Mouse (Mus musculus) heart, embryonic 12.5 days (tissue): ENCODE measurements at regions not wholly inside any gene's neighbourhood (a gene's known extent, or its start where the extent isn't known, plus 50 kb on each side); places are given as distances from the start of the nearest gene placed in this dataset.

Experiments used
- ATAC-seq: fragments of 200-750 bp; cut with Nextera tagmentation; 2 replicates; pipeline ENCODE4 v1.8.0; 2017; ENCODE audit warnings: moderate TSS enrichment, moderate library complexity; ENCODE audit not compliant: insufficient number of reproducible peaks, low FRiP score
- H3K27ac ChIP-seq: fragments of 300-500 bp; sonication (generic); 2 replicates; pipeline ENCODE4 v1.5.1; 2016; ENCODE audit warnings: mild to moderate bottlenecking, moderate library complexity; ENCODE audit not compliant: poor library complexity, severe bottlenecking
- H3K27me3 ChIP-seq: fragments of 300-500 bp; sonication (generic); replicated peaks from 2 replicates; pipeline ENCODE4 v1.6.1; 2016; ENCODE audit warnings: mild to moderate bottlenecking, moderate library complexity
- H3K36me3 ChIP-seq: fragments of 300-500 bp; sonication (generic); 2 replicates; pipeline ENCODE4 v1.6.1; 2016; ENCODE audit warnings: mild to moderate bottlenecking, moderate library complexity
- H3K4me1 ChIP-seq: fragments of 300-500 bp; sonication (generic); replicated peaks from 2 replicates; pipeline ENCODE4 v1.6.1; 2016; ENCODE audit warnings: mild to moderate bottlenecking
- H3K4me2 ChIP-seq: fragments of 300-500 bp; sonication (generic); 2 replicates; pipeline ENCODE4 v1.6.1; 2016; ENCODE audit warnings: mild to moderate bottlenecking, moderate library complexity
- H3K4me3 ChIP-seq: fragments of 300-500 bp; sonication (generic); 2 replicates; pipeline ENCODE4 v1.5.1; 2016; ENCODE audit warnings: mild to moderate bottlenecking
- H3K9ac ChIP-seq: fragments of 300-500 bp; sonication (generic); 2 replicates; pipeline ENCODE4 v1.6.1; 2016; ENCODE audit warnings: mild to moderate bottlenecking, moderate library complexity
- H3K9me3 ChIP-seq: fragments of 300-500 bp; sonication (generic); replicated peaks from 2 replicates; pipeline ENCODE4 v1.6.1; 2016; ENCODE audit warnings: mild to moderate bottlenecking, moderate library complexity
- WGBS: fragments of 180-500 bp; shearing (Covaris S2); methylation state at CpG from one replicate; pipeline ENCODE4 v1.1.7; 2016; 5-methylcytosine and 5-hydroxymethylcytosine counted together

GRCm38 (mm10) chr10:115742634-115743347, 73.8 kb upstream of the Tspan8 start:
- Histone ChIP-seq H3K9ac (no peak overlapping the region), H3K36me3 (no peaks in the 10 kb centered on the region), H3K9me3 (no peaks in the 10 kb centered on the region), H3K27ac (no peak overlapping the region), H3K4me1 (no peaks in the 10 kb centered on the region), H3K4me2 (no peak overlapping the region), H3K4me3 (no peak overlapping the region), H3K27me3 (no peaks in the 10 kb centered on the region)
- 83% methylated on average over 10 of the region's 10 CpGs for WGBS
- no peak for ATAC-seq

- Histone ChIP-seq H3K27me3 (no peaks in the 10 kb centered on the region), H3K4me3 (no peak overlapping the region), H3K4me1 (no peaks in the 10 kb centered on the region), H3K4me2 (no peak overlapping the region), H3K9me3 (peaks cover 3% of the 10 kb centered on the region), H3K27ac (no peak overlapping the region), H3K36me3 (no peaks in the 10 kb centered on the region), H3K9ac (no peak overlapping the region)
- 64% methylated on average over 2 of the region's 2 CpGs for WGBS
- no peak for ATAC-seq
Measured at GRCm38 (mm10) chr10:115749844-115750243, 66.8 kb upstream of the Tspan8 start.

- Histone ChIP-seq H3K4me3 (no peak overlapping the region), H3K36me3 (no peaks in the 10 kb centered on the region), H3K27me3 (no peaks in the 10 kb centered on the region), H3K9ac (no peak overlapping the region), H3K27ac (no peak overlapping the region), H3K9me3 (peaks cover 3% of the 10 kb centered on the region), H3K4me1 (no peaks in the 10 kb centered on the region), H3K4me2 (no peak overlapping the region)
- 75% methylated on average over 5 of the region's 5 CpGs for WGBS
- ATAC-seq, result no peak
Measured at GRCm38 (mm10) chr10:115750250-115750649, 66.4 kb upstream of the Tspan8 start.

- Histone ChIP-seq H3K27ac (no peak overlapping the region), H3K9me3 (no peaks in the 10 kb centered on the region), H3K27me3 (no peaks in the 10 kb centered on the region), H3K4me3 (no peak overlapping the region), H3K9ac (no peak overlapping the region), H3K36me3 (no peaks in the 10 kb centered on the region), H3K4me2 (no peak overlapping the region), H3K4me1 (no peaks in the 10 kb centered on the region)
- WGBS, result 56% methylated on average over 1 of the region's 1 CpGs
- ATAC-seq, result no peak
Measured at GRCm38 (mm10) chr10:115758667-115759066, 58.0 kb upstream of the Tspan8 start.
